Mouse (Mus musculus) retina, adult 2 months (tissue): Measurements from ENCODE around the gene Txnl4b.

Source experiments
- DNase-seq: peaks from one replicate; pipeline ENCODE4 v3.0.0-alpha.2; 2012; ENCODE audit warnings: low read depth, low spot score

The Txnl4b gene

GRCm38 (mm10) chr8:109595854-109596253 is 30.2 kb downstream of the Txnl4b start:
- DNase-seq = no peak

GRCm38 (mm10) chr8:109606725-109607124 is 41.0 kb downstream of the Txnl4b start:
- no peak for DNase-seq

DNA sequence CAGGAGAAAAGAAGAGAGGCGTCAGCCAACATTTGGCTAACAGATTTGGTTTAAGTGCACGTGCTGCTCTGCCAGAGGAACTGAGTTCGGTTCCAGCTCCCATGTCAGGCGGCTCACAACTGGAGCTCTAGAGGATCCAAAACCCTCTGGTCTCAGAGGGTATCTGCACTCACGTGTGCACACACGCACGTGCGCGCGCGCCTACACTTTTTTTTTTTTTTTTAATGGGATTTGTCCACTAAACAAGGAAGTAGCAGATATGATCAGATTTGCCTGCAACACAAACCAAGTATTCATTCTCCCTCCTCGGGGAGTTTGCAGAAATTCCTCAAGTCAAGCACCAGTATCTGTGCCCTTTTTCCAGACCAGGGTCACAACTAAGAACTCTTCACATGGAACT is 42.0 kb downstream of the Txnl4b start:
- no peak for DNase-seq

DNA sequence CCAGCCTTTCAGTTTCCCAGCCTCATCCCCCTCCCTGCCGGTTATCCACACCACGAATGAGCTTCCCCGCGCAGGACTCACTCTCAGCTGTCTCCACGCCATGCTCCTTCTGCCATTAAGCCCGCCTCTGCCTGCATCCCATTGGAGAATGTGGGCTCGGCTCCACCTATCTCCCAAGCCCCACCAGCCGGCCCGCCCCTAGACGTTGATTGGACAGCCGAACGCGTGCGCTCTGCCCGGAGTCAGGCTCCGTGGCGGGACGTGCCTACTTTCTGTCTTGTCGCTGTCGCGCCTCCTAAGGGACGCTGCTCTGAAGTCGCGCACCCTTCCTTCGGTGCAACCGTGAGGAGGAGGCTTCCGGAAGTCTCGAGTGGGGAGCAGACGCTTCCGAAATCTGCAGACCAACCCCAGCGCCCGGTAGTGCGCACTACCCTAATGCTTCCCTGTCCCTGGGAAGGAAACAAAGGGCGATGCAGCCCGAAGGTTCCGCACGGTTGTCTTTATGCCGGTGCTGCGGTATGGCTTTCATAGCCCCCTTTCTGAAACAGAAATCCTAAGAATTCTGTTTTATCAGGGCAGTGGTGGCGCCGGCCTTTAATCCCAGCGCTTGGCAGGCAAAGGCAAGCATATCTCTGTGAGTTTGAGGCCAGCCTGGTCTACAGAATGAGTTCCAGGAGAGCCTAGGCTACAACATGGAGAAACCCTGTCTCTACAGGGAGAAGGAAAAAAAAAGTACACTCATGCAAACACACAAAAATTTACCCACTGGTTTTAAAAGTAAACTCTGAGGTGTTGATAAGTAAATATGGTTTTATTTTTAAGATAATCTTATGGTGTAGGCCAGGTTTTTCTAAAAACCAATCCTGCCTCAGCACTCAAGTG is 42.8 kb downstream of the Txnl4b start, which contains the start of gene Dhodh:
Dhodh (minus strand) TSS at position 403 of the 882 bp plus-strand sequence.
- peak; percentile 88 for DNase-seq

GRCm38 (mm10) chr8:109609153-109609502 is 43.4 kb downstream of the Txnl4b start:
- no peak for DNase-seq

GRCm38 (mm10) chr8:109614243-109615210 is 48.8 kb downstream of the Txnl4b start, which contains the start of gene Pkd1l3:
TSS of gene Pkd1l3 (plus strand) at chr8:109614517.
- DNase-seq = no peak

- DNase-seq = no peak
These were observed 49.9 kb downstream of the Txnl4b start for GRCm38 (mm10) chr8:109615569-109615968.
